Mouse (Mus musculus): ENCODE results near the gene Kirrel3.

Kirrel3 gene

DNA sequence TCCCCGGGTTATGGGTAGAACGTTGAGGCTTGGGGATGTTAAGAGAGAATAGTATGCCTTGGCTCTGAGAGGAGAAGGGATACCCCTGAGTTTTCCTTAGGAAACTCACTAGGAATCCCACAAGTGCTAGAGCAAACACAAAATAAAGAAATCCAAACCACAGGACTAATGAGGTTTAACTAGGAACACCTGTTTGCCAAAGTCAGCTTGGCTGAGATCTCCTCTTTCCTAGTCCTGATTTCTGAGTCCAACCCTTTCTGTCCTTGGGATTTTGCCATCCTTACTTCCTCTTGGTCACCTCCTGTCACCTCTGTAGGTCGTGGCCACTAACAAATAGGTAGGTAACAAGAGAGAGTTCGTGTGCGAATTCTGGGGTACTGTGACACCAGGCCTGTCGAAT is 540.6 kb downstream of the Kirrel3 start:
- DNase-seq (ENCODE audit: low spot score), result no peak

GRCm38 (mm10) chr9:35026897-35027311 is 541.2 kb downstream of the Kirrel3 start:
- DNase-seq (ENCODE audit: low spot score), result no peak

GRCm38 (mm10) chr9:35027382-35027997 is 541.8 kb downstream of the Kirrel3 start:
- no peak for DNase-seq (ENCODE audit: low spot score)

GRCm38 (mm10) chr9:35030823-35031222 is 545.1 kb downstream of the Kirrel3 start:
- DNase-seq (ENCODE audit: low spot score), result no peak

- peak; percentile 49 for DNase-seq (ENCODE audit: low spot score)
Observed at GRCm38 (mm10) chr9:35032457-35032856, 546.8 kb downstream of the Kirrel3 start.

DNA sequence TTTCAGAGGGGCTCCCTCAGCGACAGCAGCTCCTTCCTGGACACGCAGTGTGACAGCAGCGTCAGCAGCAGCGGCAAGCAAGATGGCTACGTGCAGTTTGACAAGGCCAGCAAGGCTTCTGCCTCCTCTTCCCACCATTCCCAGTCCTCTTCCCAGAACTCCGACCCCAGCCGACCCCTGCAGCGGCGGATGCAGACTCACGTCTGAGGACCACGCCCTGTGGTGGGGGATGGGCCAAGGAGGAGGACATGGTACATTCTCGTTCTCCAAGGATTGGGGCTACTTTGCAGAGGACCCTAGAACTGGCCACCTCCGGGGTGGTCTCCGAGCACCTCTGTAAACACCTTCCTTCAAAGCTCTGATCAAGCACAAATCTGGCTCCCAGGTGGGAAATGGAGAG is 549.4 kb downstream of the Kirrel3 start:
- DNase-seq (ENCODE audit: low spot score), result no peak

DNA sequence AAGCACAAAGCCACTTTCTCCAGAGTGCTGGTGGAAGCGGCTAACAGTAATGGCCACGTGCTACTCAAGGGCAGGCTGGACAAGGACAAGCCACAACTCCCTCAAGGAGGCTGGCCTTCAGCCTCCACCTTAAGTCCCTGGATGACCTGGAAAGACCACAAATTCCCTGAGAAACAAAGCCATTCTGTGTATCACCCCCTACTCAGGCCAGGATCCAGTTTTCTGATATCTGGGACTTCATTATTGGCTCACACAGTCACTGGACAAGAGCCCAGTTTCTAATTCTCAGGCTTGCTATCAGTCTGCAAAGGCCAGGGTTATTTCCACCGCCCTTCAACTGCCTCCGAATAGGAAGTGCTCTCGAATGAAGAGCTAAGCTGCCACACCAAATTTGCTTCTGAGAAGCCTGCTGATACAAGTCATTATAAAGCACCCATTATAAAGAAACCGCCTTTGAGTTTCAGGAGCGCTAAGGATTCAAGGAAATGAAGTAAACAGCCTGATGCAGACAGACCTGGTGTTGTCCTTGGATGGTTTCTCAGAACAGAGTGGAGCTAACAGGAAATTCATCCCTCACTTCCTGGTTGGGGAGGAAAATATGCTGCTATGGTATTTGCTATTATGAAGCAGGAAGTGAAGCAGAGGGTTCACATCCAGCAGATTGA is 553.4 kb downstream of the Kirrel3 start:
- no peak for DNase-seq (ENCODE audit: low spot score)

- DNase-seq (ENCODE audit: low spot score), result no peak
Observed at GRCm38 (mm10) chr9:35039846-35040245, 554.2 kb downstream of the Kirrel3 start.

DNA sequence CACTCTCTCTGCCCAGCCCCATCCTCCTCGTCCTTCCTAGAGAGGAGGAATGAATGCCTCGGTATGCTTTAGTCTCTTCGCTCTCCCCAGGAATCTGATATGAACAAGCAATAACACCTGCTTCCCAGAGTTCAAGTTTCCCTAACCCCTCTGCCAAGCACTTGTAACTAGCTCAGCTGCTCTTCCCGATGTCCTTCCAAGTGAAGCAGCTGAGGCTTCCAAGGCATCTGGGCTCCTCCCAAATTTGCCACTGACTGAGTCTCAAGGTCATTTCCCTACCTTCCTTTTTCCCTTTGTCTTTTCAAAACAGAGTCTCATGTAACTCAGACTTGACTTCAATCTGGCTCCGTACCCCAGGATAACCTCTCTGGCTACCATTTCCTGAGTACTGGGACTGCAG is 555.8 kb downstream of the Kirrel3 start:
- no peak for DNase-seq (ENCODE audit: low spot score)

DNA sequence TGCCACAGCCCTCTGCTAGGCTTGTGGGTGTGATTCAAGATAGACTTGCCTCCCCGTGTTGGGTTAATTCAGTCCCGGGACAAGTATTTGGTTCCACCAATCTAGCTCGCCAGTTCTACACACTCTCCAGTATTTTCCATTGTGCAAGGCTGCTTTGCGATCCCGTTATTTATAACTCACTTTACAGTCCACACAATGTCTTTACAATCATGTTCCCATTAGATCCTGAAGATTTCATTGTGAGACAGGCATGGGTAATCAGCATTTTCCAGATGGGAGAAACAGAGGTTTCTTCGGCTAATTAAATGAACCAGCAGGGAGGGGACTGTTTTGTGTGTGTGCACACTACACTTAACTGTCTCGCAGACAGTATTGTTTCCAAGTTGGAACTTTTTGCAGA is 557.9 kb downstream of the Kirrel3 start:
- DNase-seq (ENCODE audit: low spot score), result peak; percentile 12

- DNase-seq (ENCODE audit: low spot score), result peak; percentile 49
Observed at GRCm38 (mm10) chr9:35044458-35044857, 558.8 kb downstream of the Kirrel3 start.

GRCm38 (mm10) chr9:35045031-35045531 is 559.4 kb downstream of the Kirrel3 start:
- no peak for DNase-seq (ENCODE audit: low spot score)

DNA sequence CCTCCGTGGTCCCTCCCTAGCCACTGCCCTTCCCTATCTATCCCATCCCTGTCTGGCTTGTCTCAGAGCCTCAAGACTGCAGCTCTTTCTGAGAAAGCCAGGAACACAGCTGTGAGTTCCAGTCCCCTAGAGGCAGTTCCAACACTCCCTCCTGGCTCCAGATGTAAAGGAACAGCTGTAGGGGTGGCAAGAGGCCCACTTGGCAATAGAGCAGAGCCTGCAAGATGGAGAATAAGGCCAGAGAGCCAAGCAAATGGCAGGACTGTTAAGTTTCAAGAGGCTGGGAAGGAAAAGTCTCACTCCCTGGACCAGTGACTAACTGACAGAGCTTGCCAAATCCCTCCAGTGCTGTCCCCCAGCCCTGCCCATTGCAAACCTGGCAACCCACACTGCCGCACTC is 560.1 kb downstream of the Kirrel3 start:
- DNase-seq (ENCODE audit: low spot score), result no peak

- DNase-seq (ENCODE audit: low spot score), result no peak
Observed at GRCm38 (mm10) chr9:35048449-35048848, 562.8 kb downstream of the Kirrel3 start.

DNA sequence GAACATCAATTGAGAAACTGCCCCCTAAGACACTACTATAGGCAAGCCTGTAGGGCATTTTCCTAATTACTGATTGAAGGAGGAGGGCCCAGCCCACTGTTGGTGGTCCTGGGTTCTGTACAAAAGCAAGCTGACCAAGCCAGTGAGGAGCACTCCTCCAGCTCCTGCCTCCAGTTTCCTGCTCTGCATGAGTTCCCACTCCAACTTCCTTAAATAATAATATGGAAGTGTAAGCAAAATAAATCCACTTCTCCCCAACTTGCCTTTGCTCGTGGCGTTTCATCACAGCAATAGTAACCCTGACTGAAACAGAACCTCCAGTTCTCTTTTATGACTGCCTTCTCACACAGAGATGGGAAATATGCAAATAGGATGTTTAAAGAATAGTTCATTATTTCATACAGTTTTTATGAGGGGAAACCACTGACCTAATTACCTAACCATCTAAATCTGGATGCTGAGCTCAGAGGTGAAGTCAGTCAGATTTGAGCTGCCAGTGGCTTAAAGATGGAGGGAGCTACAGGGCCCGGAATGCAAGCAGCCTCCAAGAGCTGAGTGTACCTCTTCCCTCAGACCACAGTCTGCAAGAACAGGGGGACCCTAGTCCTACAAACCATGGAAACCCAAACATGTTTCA is 564.3 kb downstream of the Kirrel3 start:
- DNase-seq (ENCODE audit: low spot score), result no peak

DNA sequence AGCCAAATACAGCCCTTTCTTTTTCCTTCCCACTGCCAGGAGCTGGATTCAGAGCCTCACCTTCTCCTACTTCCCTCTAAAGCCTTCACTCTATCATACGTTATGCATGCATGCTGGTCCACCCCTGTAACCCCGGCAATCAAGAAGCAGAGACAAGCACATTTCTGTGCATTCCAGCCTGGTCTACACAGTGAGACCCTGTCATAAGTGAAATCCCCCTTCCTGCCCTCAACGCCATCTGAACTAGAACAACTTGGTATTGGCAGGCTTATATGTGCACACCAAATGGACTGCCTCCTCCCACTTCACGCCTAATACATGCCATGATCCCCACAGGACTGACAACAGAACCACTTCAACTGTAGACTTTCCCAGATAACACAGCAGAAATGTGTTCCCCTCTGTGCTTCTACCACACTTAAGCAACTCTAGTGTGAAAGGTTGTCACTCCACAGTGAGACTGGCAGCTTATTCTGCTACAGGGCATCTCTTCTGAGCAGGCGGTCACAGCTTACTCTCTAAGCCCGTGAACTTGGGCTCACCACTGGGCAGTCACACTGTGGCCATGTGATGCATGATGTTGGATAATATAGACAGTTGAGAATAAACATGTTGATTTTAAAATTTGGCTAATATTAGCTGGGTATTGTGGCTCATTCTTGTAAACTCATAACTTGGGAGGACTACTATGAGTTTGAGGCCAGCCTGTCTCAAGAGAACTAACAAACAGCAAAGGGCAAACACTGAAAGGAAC is 565.2 kb downstream of the Kirrel3 start:
- DNase-seq (ENCODE audit: low spot score), result no peak

- no peak for DNase-seq (ENCODE audit: low spot score)
Observed at GRCm38 (mm10) chr9:35051666-35052065, 566.0 kb downstream of the Kirrel3 start.

DNA sequence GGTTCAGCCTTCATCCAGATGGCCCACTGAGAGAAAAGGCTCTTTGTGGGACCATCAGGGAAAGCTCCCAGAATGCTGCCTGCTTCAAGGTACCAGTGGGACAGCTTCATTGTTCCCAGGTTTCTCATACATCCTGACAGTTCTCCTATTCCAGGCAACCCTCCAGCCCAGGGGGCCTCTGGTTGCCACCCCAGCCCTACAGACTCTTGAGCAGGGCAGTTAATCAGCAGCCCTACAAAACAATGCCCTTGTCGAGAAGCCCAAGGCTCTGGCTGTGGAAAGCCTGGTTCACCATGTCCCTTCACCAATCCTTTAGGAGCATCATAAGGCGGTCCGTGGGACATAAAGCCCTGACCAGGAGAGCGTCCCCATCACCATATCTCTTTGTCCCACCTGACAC is 567.0 kb downstream of the Kirrel3 start:
- no peak for DNase-seq (ENCODE audit: low spot score)

DNA sequence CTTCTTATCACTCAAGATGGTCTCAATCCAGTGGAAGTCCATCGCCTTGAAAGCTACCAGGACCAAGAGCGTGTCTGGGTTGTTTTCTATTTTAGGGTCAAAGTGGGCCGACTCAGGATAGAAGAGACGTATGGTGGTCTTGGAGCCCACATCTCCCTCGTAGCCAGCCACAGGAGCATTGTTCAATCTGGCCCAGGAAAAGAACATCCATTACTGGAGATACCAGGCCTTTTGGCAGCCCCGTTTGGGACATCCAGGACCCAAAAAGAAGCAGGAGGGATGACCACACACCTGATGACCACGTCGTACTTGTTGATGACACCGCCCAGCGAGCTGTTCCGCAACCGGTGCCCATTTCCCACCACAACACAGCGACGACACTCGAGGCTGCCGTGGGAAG is 567.4 kb downstream of the Kirrel3 start:
- no peak for DNase-seq (ENCODE audit: low spot score)

DNA sequence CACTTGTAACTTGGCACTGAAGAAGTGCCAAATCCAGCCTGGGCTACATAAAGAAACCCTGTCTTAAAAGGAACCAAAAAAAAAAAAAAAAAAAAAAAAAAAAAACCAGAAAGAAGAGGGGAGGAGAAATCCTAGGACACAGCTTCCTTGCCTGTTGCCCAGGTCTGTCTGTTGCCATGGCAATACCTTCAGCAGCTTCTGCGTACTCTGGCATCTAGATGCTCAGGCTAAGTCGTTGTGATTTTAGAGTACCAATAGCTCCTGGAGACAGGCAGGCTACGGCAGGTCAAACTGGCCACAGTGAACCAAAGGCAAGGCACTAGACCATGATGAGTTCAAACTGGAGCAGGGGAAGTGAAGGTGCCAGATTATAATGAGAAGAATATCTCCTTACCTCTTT is 568.0 kb downstream of the Kirrel3 start:
- no peak for DNase-seq (ENCODE audit: low spot score)

DNA sequence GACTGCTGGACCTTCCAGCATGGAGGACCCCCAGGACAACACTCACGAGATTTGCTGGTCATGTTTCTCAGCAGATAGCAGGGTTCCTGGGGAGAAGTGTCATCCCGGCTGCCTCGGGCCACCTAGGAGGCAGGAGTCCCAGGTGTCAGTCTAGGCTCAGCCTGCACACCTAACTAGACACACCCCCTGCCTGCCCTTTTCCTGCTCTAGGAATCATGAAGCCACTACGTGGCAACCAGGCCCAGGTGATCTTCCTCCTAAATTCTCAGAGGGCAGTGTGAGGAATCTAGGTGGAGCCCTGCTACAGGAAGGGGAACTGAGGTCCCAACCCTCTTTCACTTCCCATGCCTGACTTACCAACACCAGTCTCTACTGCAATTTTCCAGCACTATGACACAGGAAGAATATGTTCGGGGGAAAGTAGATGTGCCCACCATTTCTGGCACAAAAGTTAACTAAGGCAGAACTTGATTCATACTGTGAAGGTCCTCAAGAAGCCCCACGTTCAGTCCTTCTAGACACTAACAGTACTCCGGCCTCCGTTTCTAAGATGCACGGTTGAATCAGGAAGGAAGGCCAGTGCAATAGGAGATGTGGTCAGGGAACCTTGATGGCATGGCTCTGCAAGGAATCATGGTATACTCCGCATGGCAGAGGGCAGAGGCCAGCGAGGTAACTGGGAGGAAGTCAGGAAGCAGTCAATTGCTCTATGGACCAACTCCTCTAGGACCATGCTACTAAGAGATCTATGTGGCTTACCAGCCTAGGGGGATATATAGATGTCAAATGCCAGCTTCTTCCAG is 570.0 kb downstream of the Kirrel3 start:
- no peak for DNase-seq (ENCODE audit: low spot score)

DNA sequence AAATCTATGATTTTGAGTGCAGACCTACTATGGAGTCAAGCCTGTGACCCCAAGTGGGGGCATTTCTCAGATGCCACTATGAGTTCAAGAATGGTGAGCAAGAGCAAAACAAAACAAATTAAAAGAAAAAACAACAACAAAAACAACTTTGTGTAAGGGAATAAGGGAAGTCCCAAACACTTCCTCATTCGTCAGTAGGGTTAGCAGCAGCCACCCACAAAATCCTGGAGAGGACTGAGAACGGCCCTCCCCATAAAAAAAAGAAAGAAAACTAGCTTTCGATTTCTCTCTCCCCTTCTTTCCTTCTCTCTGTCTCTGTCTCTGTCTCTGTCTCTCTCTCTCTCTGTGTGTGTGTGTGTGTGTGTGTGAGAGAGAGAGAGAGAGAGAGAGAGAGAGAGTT is 570.9 kb downstream of the Kirrel3 start:
- DNase-seq (ENCODE audit: low spot score), result no peak
